ENCODE assay signal across 23 mouse cellular contexts in genomic region chr13:110991121-110991520, GRCm38 (mm10).
A peak's percentile ranks its signal among the peaks of the same experiment; 100 is the strongest.
DNase-seq lines count a peak whose midpoint lies in the region; ATAC-seq and TF ChIP-seq lines count a peak whose summit lies in the region.
"Had no signal": no experiment of that assay in that cellular context is flagged by ENCODE, and none has a peak within 500 bp of the region (broad histone marks: within the 10 kb centered on the region; RNA-seq: fewer than 3 reads in every experiment).

No protein-coding gene starts in this region.

- H3ac ChIP-seq in myocyte (ENCODE audit: control insufficient read depth, insufficient read length), result no peak overlapping the region

- no peak for ATAC-seq in intestine, embryonic 16.5 days
- ATAC-seq in hindbrain, embryonic 11.5 days (ENCODE audit: low FRiP score), result no peak
- ATAC-seq: CD4-positive, CD25-positive, alpha-beta regulatory T cell, adult 4 months; forebrain, embryonic 14.5 days; forebrain, postnatal 0 days; hindbrain, embryonic 16.5 days had no signal

- no peaks in the 10 kb centered on the region for H3K4me1 ChIP-seq in intestine, embryonic 16.5 days (ENCODE audit: control insufficient read depth, insufficient read depth, low read length)
- H3K4me1 ChIP-seq in hindbrain, embryonic 11.5 days (replicated peaks; ENCODE audit: control insufficient read depth, insufficient read depth, low read length), result no peaks in the 10 kb centered on the region
- H3K4me1 ChIP-seq: hindbrain, embryonic 13.5 days had no signal

- H3K27ac ChIP-seq in left cerebral cortex, adult 2 months, result peak overlapping the region; percentile 62
- no peak overlapping the region for H3K27ac ChIP-seq in intestine, embryonic 16.5 days (ENCODE audit: low read length)
- no peak overlapping the region for H3K27ac ChIP-seq in hindbrain, embryonic 11.5 days (ENCODE audit: low read depth, low read length)
- H3K27ac ChIP-seq: gastrocnemius, adult 2 months; hindbrain, embryonic 13.5 days had no signal

- 91% methylated on average over 2 of the region's 2 CpGs for WGBS in intestine, embryonic 16.5 days
- WGBS in hindbrain, embryonic 11.5 days, result 93% methylated on average over 2 of the region's 2 CpGs

- TF ChIP-seq POLR2A in myocyte (IDR thresholded peaks at IDR 0.05; ENCODE audit: insufficient read length, low read depth), result no peak

- H3K36me3 ChIP-seq in myocyte (ENCODE audit: control insufficient read depth, insufficient read depth), result no peaks in the 10 kb centered on the region
- no peaks in the 10 kb centered on the region for H3K36me3 ChIP-seq in intestine, embryonic 16.5 days (ENCODE audit: control insufficient read depth, insufficient read depth, low read length)
- no peaks in the 10 kb centered on the region for H3K36me3 ChIP-seq in hindbrain, embryonic 11.5 days (ENCODE audit: control insufficient read depth, insufficient read depth, low read length)
- H3K36me3 ChIP-seq: hindbrain, embryonic 13.5 days had no signal

- no peak overlapping the region for H3K9ac ChIP-seq in intestine, embryonic 16.5 days (ENCODE audit: low read depth, low read length)
- no peak overlapping the region for H3K9ac ChIP-seq in hindbrain, embryonic 11.5 days (ENCODE audit: low read depth, low read length)
- H3K9ac ChIP-seq: forebrain, postnatal 0 days; hindbrain, embryonic 13.5 days had no signal

- DNase-seq in left cerebral cortex, adult 2 months (ENCODE audit: extremely low spot score in 1 of 2, low spot score in 2 of 2), result no peak
- DNase-seq in left cerebral cortex, adult 9 months (ENCODE audit: low spot score in 2 of 2), result no peak
- DNase-seq in Muller cell, postnatal 12 days (ENCODE audit: inconsistent ontology term), result peak; percentile 85
- no peak for DNase-seq in thymus, adult 18-20 months
- no peak for DNase-seq in hindbrain, embryonic 11.5 days (ENCODE audit: low spot score)
- DNase-seq: adrenal gland, adult 2 months; adrenal gland, postnatal 14 days; B cell, adult 2 months; cerebellum, adult 11 months; cerebellum, adult 2 months; cerebellum, adult 9-11 months; cerebellum, postnatal 36 days; forebrain, postnatal 0 days; gastrocnemius, adult 2 months; gastrocnemius, postnatal 14 days; heart, adult 11 months had no signal

- intact Hi-C loops in left cerebral cortex, adult 2 months (cut with DNase I), result loop anchor here (10.0 kb wide), 1 partner anchor 104 kb away; no protein-coding TSS in a partner anchor

- no peak for TF ChIP-seq CTCF in left cerebral cortex, adult 2 months (IDR thresholded peaks at IDR 0.05)

- H3K27me3 ChIP-seq in myocyte (ENCODE audit: control insufficient read depth, insufficient read depth, insufficient read length), result no peaks in the 10 kb centered on the region
- H3K27me3 ChIP-seq in intestine, embryonic 16.5 days (replicated peaks; ENCODE audit: control insufficient read depth, insufficient read depth, low read length), result no peaks in the 10 kb centered on the region
- no peaks in the 10 kb centered on the region for H3K27me3 ChIP-seq in hindbrain, embryonic 11.5 days (ENCODE audit: control insufficient read depth, insufficient read depth, low read length)
- H3K27me3 ChIP-seq: hindbrain, embryonic 13.5 days had no signal

- no peaks in the 10 kb centered on the region for H3K9me3 ChIP-seq in intestine, embryonic 16.5 days (ENCODE audit: control insufficient read depth, low read length)
- no peaks in the 10 kb centered on the region for H3K9me3 ChIP-seq in hindbrain, embryonic 11.5 days (ENCODE audit: control insufficient read depth, low read length)
- H3K9me3 ChIP-seq: hindbrain, embryonic 13.5 days had no signal

- H3K4me3 ChIP-seq in left cerebral cortex, adult 2 months, result no peak overlapping the region
- H3K4me3 ChIP-seq in myocyte, result no peak overlapping the region
- H3K4me3 ChIP-seq in intestine, embryonic 16.5 days (ENCODE audit: low read length), result no peak overlapping the region
- no peak overlapping the region for H3K4me3 ChIP-seq in hindbrain, embryonic 11.5 days (ENCODE audit: low read depth, low read length)
- H3K4me3 ChIP-seq: gastrocnemius, adult 2 months; hindbrain, embryonic 13.5 days had no signal

- peak overlapping the region; percentile 35 for H3K4me2 ChIP-seq in myocyte (ENCODE audit: low read depth)
- H3K4me2 ChIP-seq in intestine, embryonic 16.5 days (ENCODE audit: low read depth, low read length), result no peak overlapping the region
- no peak overlapping the region for H3K4me2 ChIP-seq in hindbrain, embryonic 11.5 days (replicated peaks; ENCODE audit: low read depth, low read length)
- H3K4me2 ChIP-seq: heart, embryonic 11.5 days; hindbrain, embryonic 13.5 days had no signal

- H3K79me2 ChIP-seq in myocyte (ENCODE audit: control insufficient read depth, insufficient read depth), result no peaks in the 10 kb centered on the region

TF ChIP-seq in myocyte, 11 proteins besides CTCF, POLR2A, EP300 and RAD21:
- TF ChIP-seq USF1 (IDR thresholded peaks at IDR 0.05; ENCODE audit: low read depth) (peak; percentile 68), MYOD1 (IDR thresholded peaks at IDR 0.05; ENCODE audit: control insufficient read depth in 1 of 3, insufficient read length in 2 of 3, low read depth in 2 of 3) (no peak)
